Mouse (Mus musculus): ENCODE results near the gene Anxa4.

Anxa4 gene

GRCm38 (mm10) chr6:86754105-86754863, 39.1 kb downstream of the Anxa4 start:
- DNase-seq (ENCODE audit: low spot score in 2 of 2), result peak; percentile 29 to 30

- DNase-seq (ENCODE audit: low spot score in 2 of 2), result no peak
Measured at GRCm38 (mm10) chr6:86752843-86753485, 40.4 kb downstream of the Anxa4 start.

DNA sequence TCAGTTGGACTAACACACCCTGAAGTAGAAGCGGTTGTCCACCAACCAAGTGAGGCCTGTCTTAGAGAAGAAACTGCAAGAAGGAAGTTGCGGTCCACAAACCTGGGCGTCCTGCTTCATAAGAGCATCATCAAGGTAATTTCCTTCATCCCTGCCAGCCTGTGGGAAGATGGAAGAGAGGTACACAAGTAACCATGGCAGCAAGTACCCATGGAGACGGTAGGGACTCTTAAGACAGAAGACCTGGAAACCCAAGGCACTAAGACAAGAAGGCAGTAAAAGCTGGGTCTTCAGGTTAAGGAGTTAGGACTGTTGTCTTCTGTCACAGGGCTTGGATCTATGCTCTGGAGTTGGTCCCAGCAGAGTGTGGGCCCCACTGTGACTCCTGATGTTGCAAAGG, 42.4 kb downstream of the Anxa4 start:
- no peak for DNase-seq (ENCODE audit: low spot score in 2 of 2)

- DNase-seq (ENCODE audit: low spot score in 2 of 2), result no peak
Measured at GRCm38 (mm10) chr6:86749817-86750216, 43.6 kb downstream of the Anxa4 start.

GRCm38 (mm10) chr6:86747171-86747570, 46.2 kb downstream of the Anxa4 start:
- peak; percentile 34 to 40 for DNase-seq (ENCODE audit: low spot score in 2 of 2)

DNA sequence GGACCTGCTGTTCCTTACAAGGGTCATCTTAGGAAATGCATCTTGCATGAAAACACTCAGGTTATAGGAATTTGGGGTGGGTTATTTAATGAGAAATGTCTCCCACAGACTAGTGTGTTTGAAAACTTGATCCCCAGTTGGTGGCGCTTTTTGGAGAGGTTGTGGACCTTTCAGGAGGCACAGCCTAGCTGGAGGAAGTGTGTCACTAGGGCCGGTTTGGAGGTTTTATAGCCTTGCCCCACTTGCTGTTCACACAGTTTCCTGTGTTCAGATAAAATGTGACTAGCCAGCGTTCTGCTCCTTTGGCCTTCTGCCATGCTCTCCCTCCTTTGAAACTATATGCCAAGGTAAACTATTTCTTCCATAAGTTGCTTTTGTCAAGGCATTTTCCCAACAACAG, 52.7 kb downstream of the Anxa4 start:
- DNase-seq (ENCODE audit: low spot score in 2 of 2), result no peak

GRCm38 (mm10) chr6:86736830-86737229, 56.6 kb downstream of the Anxa4 start:
- no peak for DNase-seq (ENCODE audit: low spot score in 2 of 2)

- no peak for DNase-seq (ENCODE audit: low spot score in 2 of 2)
Measured at GRCm38 (mm10) chr6:86736313-86736712, 57.1 kb downstream of the Anxa4 start.

- peak; percentile 84 to 91 for DNase-seq (ENCODE audit: low spot score in 2 of 2)
Measured at GRCm38 (mm10) chr6:86733183-86733876, 60.1 kb downstream of the Anxa4 start, which contains the start of gene Gmcl1. TSS of gene Gmcl1 (minus strand) at chr6:86733383.

DNA sequence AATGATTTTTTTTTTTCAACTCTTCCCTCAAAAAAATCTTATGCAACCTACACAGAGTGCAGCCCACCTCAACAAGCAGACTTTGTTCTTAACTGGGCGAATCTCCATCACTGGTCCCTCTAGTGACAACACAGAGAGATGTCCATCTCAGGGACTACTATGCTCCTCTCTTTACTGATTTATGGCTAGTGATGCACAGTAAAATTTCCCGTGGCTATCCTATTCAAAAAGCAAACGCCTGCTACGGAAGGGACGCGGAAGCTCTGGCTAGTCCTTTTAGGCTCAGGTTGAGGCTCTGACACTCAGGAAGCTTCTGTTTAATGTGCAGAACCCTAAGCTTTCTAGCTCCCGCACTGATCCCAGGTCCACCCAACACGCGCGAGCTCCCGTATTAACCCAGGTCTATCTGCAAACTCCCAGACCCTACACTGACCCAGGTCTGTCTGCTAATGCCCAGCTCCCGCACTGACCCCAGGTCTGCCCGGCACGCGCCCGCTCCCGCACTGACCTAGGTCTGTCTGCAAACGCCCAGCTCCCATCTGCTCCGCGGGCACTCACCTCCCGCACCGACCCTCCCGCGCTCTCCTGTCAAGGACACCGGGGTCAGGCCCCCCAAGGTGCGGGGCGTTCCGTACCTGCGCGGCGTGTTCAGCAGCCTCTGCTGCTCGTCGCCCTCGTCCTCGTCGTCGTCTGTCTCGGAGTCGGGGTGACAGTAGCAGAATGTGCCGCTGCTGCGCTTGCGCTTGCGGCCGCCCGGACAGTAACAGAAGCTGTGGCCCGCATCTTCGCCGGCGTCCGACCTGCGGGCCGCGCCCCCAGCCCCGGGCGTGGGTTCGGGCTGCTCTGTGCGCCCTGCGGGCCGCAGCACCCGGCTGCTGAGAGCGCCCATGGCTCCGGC, 60.9 kb downstream of the Anxa4 start:
- peak; percentile 20 to 35 for DNase-seq (ENCODE audit: low spot score in 2 of 2)

DNA sequence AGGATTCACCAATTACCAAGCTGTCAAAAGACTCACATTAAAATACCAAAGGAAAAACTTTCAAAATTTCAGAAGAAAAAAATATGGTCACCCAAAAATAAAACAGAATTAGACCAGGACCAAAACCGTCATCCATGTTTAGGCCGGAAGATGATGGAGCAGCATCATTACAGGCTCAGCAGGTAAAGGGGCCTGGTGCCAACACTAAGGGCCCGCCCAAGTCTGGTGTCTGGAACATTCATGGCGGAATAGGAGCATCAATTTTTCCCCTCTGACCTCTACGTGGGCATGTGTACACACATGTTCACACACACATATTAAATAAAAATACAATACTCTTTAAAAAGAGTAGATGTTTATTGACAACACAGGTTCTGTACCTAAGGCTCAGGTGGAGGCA, 64.7 kb downstream of the Anxa4 start:
- no peak for DNase-seq (ENCODE audit: low spot score in 2 of 2)

DNA sequence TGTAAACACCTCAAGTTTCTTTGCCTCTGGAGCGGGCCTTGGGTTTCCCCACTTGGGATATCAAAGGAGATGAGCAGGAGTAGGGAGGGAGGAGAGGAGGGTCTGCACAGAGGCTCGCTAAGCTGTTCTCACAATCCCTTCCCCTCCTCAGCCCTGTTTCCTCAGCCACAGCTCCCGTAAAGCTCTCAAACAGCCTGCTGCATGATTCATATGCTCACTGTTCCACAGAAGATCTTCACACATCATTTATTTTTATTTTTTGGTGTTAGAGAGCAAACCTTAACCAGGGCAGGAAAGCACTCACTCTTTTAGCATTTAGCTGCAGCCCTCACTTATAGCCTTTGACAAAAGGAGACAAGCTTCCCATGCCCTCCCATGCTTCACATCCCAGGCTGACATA, 71.4 kb downstream of the Anxa4 start:
- DNase-seq (ENCODE audit: low spot score in 2 of 2), result no peak

- no peak for DNase-seq (ENCODE audit: low spot score in 2 of 2)
Measured at GRCm38 (mm10) chr6:86708072-86708774, 85.2 kb downstream of the Anxa4 start.

DNA sequence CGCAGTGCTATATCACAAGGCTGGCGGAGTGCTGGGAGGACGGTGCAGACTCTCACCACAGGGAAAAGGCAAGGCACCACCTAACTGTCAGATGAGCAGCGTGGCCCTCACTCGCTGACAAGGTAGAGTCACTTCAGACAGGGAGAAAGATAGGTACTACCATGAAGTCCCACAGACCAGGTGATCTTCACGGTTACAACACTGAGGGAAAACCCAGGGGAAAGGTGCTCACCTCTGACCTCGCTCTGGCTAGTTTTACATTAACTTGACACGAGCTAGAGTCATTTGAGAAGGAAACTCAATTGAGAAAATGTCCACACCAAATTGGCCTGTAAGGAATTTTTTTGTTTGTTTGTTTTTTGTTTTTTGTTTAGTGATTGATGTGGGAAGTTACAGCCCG, 90.8 kb downstream of the Anxa4 start:
- DNase-seq (ENCODE audit: low spot score in 2 of 2), result no peak

DNA sequence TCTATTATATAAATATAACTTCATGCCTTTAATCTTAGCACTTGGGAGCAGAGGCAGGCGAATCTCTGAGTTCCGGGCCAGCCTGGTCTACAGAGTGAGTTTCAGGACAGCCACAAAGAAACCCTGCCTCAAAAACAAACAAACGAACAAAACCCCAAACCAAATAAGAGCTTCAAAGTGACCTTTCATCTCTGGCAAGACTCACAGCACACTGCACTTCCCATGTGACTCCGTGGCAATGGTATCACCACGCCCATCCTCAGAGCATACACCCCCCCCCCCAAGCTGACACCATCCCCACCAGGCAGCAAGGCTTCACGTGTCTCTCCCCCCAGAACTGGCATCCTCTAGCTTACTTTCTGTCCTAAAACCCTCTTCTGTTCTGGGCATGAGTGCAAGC, 95.5 kb downstream of the Anxa4 start:
- DNase-seq (ENCODE audit: low spot score in 2 of 2), result no peak

DNA sequence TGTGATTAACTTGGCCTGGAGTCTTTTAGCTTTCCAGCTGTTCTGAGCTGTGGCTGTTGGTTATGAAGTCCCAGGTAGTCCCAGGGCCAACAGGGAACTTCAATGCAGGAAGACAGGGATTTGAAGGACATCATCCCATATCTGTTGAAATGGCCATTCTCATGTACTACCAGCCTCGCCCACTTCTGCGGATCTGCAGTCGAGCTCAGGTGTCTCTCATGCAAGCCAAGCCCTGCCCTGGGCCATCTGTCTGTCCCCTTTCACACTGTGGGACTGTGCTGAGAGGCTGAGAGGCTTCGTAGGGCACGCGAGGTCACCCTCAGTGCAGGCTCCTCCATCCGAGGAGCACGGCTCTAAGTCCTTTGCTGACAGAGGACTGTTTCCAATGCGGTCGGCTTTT, 97.2 kb downstream of the Anxa4 start:
- no peak for DNase-seq (ENCODE audit: low spot score in 2 of 2)

GRCm38 (mm10) chr6:86694465-86694864, 98.9 kb downstream of the Anxa4 start:
- DNase-seq (ENCODE audit: low spot score in 2 of 2), result peak; percentile 17 to 37

GRCm38 (mm10) chr6:86689671-86690070, 103.7 kb downstream of the Anxa4 start:
- no peak for DNase-seq (ENCODE audit: low spot score in 2 of 2)

- DNase-seq (ENCODE audit: low spot score in 2 of 2), result no peak
Measured at GRCm38 (mm10) chr6:86686971-86687370, 106.4 kb downstream of the Anxa4 start.
